Mouse (Mus musculus): ENCODE measurements at regions not wholly inside any gene's neighbourhood (a gene's known extent, or its start where the extent isn't known, plus 50 kb on each side); places are given as distances from the start of the nearest gene placed in this dataset.

- TF ChIP-seq CTCF (IDR thresholded peaks at IDR 0.05; ENCODE audit: extremely low read depth, insufficient read depth, insufficient read length, insufficient replicate concordance) (no peak), POLR2A (IDR thresholded peaks at IDR 0.05; ENCODE audit: low read depth, low read length) (no peak)
These were observed 122.3 kb downstream of the Barhl2 start for GRCm38 (mm10) chr5:106335639-106336038.

All from spleen, adult 2 months (tissue).